Mouse (Mus musculus): ENCODE measurements around the gene Slc45a1.

Slc45a1 gene

GRCm38 (mm10) chr4:150656504-150656903 is 4.5 kb upstream of the Slc45a1 start:
- DNase-seq, result no peak

- peak; percentile 78 for DNase-seq
Measured at GRCm38 (mm10) chr4:150655989-150656388, 4.0 kb upstream of the Slc45a1 start.

GRCm38 (mm10) chr4:150653072-150653599 is 1.2 kb upstream of the Slc45a1 start:
- no peak for DNase-seq

GRCm38 (mm10) chr4:150649327-150649726 is 2.6 kb downstream of the Slc45a1 start:
- DNase-seq, result no peak

GRCm38 (mm10) chr4:150644299-150644698 is 7.7 kb downstream of the Slc45a1 start:
- DNase-seq, result no peak

GRCm38 (mm10) chr4:150636635-150637034 is 15.3 kb downstream of the Slc45a1 start:
- DNase-seq, result peak; percentile 72

- DNase-seq, result peak; percentile 92
Measured at GRCm38 (mm10) chr4:150635568-150635967, 16.4 kb downstream of the Slc45a1 start.

GRCm38 (mm10) chr4:150629266-150629665 is 22.7 kb downstream of the Slc45a1 start:
- no peak for DNase-seq

- DNase-seq, result no peak
Measured at GRCm38 (mm10) chr4:150625951-150626732, 25.8 kb downstream of the Slc45a1 start.

GRCm38 (mm10) chr4:150625425-150625824 is 26.5 kb downstream of the Slc45a1 start:
- peak; percentile 73 for DNase-seq

GRCm38 (mm10) chr4:150624933-150625332 is 27.0 kb downstream of the Slc45a1 start:
- DNase-seq, result no peak

GRCm38 (mm10) chr4:150624214-150624823 is 27.7 kb downstream of the Slc45a1 start:
- no peak for DNase-seq

- no peak for DNase-seq
Measured at GRCm38 (mm10) chr4:150622641-150623040, 29.3 kb downstream of the Slc45a1 start.

- DNase-seq, result no peak
Measured at GRCm38 (mm10) chr4:150619011-150619410, 33.0 kb downstream of the Slc45a1 start.

- DNase-seq, result no peak
Measured at GRCm38 (mm10) chr4:150616841-150617240, 35.1 kb downstream of the Slc45a1 start.

GRCm38 (mm10) chr4:150616029-150616420 is 35.9 kb downstream of the Slc45a1 start:
- no peak for DNase-seq

GRCm38 (mm10) chr4:150615251-150616028 is 36.5 kb downstream of the Slc45a1 start:
- DNase-seq, result no peak

GRCm38 (mm10) chr4:150613715-150614114 is 38.3 kb downstream of the Slc45a1 start:
- DNase-seq, result no peak

- DNase-seq, result no peak
Measured at GRCm38 (mm10) chr4:150608670-150609069, 43.3 kb downstream of the Slc45a1 start.

- DNase-seq, result no peak
Measured at GRCm38 (mm10) chr4:150606449-150607161, 45.4 kb downstream of the Slc45a1 start.

- DNase-seq, result no peak
Measured at GRCm38 (mm10) chr4:150605804-150606203, 46.2 kb downstream of the Slc45a1 start.

GRCm38 (mm10) chr4:150603366-150604061 is 48.5 kb downstream of the Slc45a1 start:
- DNase-seq, result no peak

Measured in cerebellum, adult 11-12 months (tissue).